Mouse (Mus musculus) cerebellum, adult 8-10 months (tissue): ENCODE data around the gene Ccdc81.

Experiments used
- DNase-seq: peaks from one replicate; pipeline ENCODE4 v3.0.0; 2022

Gene Ccdc81

DNA sequence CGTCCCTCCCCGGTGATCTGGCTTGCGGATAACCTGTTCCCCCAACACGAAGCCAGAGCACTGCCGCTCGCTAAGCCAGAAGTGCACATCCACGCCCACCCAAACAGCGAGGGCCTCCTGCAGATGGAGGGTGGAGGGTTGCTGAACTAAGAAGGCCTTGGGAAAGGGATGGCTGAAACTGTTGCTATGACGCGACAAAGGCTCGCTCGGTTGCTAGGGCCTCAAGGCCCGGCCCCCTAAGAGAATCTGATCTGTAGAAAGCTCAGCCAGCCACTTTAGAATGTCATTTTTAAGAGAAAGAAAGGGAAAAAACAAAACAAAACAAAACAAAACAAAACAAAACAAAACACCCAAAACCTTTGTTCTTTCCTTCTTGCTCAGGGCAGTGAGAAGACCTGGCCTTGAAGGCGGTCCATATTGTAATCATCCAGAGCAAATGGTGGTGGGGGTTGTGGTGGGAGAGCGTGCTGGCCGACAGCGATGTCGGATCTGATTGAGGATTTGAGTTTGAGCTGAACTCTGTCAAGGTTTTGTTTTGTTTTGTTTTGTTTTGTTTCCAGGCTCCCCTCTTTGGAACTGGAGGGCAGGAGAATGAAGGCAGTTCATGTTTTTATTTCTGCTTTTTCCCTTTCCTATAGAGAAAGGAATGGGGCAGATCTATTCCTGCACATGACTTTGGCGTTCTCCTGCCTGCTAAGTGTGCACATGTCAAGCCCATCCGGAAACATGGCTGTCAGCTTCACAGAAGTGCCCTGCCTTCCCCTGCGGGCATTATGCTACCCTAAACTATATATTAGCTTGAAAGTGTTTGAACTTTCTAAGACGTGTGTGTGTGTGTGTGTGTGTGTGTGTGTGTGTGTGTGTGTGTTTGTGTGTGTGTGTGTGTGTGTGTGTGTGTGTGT lies at the start of gene Ccdc81:
Gene Ccdc81, minus strand, starts transcription at position 188 of the 902 bp plus-strand sequence.
- DNase-seq = no peak

DNA sequence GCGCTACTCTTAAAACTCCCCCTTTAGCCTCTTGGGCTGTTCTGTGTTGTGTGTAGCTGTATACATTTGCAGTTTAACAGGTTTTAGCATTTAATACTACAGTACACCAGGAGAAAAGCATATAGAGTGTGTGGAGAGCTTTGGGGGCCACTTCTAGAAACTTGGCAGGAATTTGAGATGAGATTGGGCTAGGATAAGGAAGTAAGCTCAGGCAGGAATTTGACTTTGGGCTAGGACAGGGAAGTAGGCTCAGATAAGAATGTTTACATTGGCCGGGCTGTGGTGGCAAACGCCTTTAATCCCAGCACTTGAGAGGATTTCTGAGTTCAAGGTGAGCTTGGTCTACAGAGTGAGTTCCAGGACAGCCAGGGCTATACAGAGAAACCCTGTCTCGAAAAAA lies 46.0 kb upstream of the Ccdc81 start:
- no peak for DNase-seq

DNA sequence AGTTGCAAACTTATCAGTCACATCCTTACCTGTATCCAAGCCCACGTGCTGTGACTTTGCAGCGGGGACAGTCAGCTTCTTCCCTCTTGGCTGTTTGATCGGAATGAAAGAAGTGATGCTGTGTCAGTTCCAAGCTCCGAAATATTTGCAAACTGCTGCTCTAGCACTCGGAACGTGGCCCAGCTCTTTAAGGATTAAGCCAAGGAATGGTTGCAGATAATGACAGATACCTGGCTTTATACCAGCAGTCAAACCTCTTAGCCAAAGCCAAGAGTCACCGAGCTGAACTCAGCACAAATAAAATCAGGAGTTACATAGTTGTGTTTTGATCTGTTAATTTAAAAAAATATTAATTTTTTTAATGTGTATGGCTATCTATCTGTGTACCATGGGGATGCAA lies 44.6 kb upstream of the Ccdc81 start:
- no peak for DNase-seq

DNA sequence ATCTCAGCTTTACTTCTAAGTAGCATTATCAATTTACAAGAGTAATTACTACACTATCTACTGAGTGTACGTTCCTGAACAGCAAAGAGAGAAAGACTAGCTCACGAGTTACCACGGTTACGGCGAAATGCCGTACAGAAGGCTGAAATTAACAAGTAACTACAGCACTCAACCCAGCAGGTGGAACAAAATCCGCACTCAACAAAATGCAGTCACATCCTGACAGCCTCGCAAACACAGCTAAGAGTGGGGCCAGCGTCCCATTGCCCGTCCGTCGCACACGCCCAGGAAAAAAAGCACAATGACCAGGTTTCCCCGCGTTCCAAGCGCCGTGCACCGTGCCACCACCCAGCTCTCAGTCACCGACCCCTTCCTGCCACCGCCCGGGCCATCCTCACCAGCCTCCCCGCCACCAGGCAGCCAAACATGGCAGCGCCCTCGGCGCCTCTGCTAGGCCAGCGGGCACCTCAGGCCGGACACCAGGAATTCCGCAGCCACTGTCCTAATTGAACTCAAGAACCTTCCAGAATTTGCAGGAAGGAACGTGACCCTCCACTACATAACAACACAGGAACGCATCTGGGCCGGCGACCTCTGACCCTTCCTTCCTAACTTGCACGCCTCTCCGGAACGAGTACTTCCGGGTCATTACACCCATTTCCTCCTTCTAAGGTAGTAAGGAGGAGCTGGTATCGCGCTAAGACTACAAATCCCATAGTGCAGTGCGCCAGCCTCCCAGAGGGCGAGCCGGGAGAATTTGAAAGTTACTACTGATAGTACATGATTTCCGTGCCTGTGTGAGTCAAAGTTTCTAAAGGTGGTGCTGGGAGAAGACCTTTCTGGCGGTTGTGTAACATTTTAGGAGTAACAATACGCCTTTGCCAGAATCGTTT lies 37.4 kb upstream of the Ccdc81 start, which contains the start of gene Hikeshi:
Gene Hikeshi, minus strand, starts transcription at position 634 of the 893 bp plus-strand sequence.
- peak; percentile 88 for DNase-seq

DNA sequence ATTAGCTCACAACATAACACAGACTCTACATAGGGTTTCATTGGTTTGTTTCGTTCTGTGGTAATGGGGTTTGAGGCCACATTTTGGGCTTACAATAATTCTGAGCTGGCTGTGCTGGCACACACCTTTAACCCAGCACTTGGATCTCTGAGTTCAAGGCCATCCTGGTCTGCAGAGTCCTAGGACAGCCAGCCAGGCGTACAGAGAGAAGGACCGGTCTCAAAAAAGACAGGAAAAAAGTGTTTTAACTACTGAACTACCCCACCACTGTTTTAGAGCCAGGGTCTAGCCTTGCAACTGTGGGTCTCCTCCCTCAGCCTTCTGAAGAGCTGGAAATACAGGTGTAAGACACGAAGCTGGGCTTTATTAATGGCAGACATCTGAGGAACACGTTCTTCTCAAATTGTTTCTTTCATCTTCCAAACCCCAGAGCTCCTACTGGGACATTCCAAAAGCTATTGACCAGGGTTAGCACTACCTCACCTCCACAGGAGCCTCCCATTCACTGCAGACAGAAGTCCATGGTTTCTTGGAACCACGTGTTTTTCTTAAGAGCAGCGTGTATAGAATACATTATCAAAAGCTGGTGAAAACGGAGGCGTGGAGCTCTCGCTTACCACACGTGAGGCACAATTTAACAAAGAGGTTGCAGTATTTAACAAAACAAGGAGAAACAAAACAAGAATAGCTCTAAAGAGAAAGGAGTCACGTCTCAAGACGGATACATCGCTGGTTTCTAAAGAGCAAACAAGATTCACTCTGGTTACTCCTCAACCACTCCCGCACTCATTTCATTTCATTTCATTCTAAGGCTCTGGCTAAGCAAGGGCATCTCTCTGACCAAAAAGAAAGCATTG lies 36.3 kb upstream of the Ccdc81 start:
- no peak for DNase-seq

DNA sequence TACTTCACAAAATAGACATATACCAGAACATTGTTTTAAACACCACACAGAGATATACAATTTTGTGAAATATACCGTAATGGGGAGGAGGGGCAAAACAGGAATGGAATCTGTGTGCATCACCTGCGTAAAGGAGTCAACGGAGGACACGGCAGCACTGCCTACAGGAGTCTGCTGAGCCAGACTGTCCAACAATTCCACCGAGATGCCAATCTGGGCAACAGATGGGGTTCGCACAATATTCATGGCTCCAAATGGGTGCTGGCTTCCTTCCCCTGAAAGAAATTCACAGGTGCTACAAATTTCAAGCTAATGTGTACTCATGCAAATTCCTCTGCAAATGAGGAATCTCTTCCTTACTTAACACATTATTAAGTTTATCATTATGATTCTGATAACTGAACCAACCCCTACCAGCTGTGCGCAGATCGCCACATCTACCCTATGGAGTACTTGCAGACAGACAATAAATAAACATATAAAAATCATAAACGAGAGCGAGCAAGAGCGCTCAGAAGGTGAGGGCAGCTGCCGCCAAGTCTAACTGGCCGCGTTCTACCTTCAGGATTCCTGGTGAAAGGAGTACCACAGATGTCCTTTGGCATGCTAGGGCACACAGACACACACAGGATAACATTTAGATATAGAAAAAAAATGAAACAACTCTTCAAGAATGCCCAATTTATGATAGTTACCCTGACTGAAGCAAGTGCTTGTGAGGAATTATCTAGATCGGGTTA lies 20.2 kb upstream of the Ccdc81 start:
- DNase-seq = peak; percentile 79

DNA sequence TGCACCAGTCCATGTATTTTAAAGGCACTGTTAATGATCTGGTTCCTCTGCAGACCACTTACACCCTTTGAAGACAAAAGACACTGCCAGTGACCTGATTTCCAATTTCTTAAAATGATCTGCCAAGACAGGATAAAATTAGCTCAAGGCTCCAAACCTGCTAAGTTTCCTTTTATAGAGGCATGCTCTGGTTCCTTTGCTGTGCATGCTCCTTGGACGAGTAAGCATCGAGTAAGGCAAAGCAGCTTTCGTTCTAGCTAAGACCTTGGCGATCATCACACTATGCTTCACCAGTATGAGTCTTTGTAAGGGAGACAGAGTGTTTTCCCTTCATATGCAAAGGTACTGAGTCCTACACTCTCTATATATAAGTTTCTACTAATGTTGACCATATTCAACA lies 14.3 kb upstream of the Ccdc81 start:
- no peak for DNase-seq

DNA sequence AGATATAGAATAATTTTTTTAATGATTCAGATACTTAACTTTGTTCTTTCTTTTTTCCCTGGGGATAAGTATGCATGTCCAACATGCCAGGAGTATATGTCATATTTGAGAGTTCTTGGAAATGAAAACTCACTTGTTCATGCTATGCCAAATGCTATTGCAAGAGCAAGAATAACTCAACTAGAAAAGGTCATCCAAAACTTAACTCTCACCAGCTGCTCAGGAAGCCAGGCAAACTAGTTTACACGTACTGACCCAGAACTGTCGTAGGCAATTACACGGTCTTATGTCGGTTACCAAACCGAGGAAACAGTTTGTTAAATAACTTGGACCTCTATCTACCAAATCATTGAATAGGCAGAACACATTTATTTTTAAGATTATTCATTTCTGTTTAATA lies 13.3 kb upstream of the Ccdc81 start:
- DNase-seq = no peak

DNA sequence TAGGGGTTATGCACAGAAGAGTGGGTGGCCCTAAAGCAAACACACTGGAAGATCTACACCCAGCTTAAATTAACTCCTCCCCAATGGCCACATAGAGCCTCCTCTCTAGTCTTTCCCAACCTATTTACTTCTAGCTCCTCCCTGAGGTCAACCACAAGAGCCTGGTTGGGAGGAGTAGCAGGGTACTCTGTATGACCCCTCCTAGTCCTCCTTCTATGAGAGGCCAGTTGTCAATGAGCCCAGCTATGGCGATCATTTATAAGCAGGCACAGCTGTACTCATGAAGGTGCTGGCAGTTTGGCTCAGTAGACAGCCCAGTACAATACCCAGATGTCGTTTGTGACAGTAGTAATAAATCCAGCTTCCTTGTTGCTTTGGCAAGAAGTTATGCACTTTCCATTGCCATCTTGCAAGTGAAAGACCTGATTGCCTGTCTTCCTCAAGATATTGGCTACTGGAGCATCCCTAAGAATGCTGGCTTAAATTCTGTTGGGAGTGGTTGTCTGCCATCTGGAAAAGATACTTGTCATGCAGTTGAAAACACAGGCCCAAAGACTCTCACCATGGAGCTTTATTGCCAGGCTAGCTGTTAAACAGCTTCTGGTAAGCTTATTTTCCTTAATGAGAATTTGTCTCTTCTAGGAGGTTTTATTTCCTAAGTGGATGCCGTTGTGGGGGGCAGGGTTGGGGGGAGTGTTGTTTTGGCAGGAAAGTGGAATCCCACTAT lies 10.2 kb upstream of the Ccdc81 start:
- no peak for DNase-seq

DNA sequence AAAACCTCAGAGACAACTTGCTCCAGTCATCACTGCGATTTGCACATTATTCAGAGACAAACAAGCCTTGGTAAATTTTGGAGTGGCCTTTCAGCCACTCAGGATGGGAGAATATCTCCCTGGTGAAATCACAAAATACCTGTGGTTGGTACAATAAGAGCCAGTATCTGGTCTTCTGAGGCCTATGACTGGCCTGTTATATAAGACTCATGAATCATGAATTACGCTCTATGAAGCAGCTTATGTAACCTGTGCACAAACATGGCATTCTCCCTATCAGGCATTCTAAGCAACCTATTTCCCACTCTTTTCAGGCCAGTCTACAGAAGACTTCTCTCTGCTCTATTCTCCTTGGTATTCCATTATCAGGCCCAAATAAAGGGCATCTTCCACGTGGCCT lies 8.9 kb upstream of the Ccdc81 start:
- DNase-seq = no peak

DNA sequence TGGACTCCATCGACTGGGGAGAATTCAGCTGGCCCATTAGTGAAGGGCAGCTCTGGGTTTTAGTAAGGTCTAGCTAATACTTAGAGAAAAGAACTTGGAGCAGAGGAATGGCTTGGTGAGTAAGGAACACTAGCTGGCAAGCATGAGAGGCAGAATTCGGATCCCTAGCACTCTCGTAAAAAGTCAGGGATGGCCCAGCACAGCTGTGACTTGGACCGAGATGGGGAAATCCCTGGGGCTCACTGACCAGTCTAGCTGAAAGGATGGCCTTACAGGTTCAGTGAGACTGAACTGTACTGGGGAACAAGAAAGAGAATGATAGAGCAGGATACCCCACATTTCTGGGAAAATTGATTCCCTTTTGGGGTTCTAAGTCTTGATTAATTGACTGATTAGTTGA lies 6.3 kb upstream of the Ccdc81 start:
- no peak for DNase-seq

DNA sequence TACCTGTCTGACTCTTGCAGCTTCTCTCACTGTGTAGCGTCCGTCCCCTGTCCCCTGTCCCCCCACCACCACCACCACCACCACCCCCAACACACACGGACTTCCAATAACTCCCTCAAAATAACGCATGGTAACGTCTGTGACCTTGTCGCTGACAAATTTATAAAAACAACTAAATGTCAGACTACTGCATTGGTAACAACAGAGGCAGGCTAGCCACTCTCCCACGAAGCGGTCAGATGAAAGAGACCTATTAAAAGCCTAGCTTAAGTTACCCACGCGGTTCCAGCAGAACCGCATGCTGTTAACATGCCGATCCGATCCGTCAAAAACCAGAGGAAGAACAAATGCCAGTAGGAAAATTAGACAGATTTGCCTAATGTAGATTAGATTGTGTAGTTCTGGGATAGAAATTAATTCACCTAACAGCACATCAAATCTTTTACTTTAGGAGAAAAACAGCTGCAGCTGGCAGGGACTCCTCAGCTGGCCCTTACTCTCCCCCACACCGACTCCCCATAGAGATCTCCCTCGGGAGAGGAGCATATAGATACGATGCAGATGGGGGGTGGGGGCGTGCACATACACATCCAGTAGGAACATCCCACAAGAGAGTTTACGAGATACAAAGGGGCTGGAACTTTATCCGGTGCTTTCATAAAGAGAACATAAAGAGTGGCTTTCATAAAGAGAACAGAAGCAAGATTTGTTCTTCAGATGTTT lies 5.6 kb upstream of the Ccdc81 start:
- no peak for DNase-seq

DNA sequence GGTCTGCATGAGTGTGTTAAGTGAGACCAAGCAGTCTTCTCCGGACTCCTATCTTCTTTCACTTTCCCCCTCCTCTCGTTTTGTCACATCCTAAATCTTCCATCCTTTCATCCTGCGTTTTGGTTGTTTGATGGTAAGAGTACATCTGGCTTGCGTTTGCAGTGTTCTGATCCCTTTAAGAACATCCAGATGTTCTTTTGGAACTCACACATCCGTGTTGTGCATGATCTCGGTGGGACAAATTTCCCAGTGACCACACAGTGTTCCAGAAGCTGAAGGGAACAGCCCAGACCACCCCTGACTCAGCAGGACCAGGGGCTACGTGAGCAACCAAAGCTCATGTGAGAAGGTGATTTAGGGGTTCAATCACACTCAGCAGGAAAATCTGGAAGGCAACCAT lies 5.0 kb upstream of the Ccdc81 start:
- no peak for DNase-seq

DNA sequence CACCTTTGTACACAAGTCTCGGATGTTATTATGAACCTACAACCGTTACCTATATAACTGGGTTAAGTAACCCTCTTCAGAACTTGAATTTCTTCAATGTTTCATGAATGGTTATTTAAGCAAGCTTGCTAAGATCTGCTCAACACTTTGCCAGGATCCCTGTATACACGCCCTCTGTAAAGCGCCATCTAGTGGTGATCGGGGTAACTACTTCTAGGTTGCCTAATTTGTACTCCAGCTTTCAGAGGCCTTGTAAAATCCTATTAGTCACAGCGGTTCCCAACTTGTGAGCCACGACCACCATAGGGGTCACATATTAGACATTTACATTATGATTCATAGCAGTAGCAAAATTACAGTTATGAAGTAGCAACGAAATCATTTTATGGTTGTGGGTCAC lies 4.5 kb upstream of the Ccdc81 start:
- peak; percentile 62 for DNase-seq

DNA sequence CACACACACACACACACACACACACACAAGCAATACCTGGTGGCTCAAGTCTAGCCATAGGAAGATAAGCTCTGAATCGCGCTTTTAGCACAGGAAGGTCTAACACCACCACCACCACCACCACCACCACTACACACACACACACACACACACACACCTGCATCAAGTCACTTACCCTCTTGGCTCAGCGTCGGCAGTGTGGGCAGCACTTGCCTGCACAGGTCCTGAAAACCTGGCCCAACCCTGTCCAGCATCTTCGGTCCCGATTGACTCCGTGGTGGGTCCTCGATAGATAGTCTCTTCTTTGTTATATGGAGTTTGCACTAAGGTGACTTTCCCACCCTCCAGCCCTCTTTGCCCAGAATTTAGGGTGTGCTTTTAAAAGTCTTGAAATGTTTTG lies 422 bp downstream of the Ccdc81 start:
- DNase-seq = no peak

DNA sequence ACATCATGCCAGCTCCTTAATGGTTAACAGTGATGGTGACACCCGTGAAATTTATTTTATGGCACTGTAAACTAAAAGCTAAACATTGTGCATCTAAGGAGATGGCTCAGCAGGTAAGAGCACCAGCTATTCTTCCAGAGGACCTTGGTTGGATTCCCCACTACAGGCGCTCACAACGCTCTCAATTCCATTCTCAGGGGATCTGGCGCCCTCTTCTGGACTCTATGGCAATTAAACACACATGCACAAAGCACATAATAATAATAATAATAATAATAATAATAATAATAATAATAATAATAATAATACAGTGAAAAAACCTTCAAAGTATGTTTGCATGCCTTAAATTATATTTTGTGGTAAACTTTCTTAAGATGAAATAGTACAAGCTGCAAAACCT lies 11.6 kb downstream of the Ccdc81 start:
- no peak for DNase-seq

DNA sequence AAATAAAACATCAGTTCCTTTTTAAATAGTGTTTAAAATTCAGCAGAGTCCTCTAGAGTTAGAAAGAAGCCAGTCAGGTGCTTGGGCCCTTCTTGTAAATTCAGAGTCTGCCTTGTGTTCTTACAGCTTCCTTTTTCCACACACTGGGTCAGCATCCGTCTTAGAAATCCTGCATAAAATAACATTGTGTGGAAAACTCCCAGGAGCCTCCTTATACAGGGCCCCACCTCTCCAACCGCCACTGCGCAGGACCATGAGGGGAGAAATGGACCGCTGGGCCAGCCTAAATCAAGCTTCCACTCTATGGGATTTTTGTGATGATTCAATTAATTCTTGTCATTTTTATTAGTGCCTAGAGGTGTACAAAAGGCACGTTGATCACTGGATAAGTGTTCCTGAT lies 12.0 kb downstream of the Ccdc81 start:
- DNase-seq = no peak

DNA sequence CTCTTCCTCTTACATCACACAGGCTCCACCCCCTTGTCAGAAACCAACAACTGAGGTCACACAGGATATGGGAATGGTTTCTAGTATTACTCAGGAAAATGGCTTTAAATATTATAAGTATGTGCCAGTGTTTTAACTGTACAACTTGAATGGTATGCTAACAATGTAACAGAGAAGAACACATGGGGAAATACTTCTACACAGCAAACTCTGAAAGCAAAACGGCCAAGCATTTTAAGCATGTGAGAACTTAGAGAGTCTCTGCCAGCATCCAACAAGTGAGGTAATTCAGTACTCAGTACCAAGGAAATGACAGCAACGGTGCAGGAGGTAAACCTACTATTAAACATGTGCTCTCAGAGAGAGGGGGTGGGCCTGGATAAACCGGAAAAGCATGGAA lies 18.9 kb downstream of the Ccdc81 start:
- no peak for DNase-seq

DNA sequence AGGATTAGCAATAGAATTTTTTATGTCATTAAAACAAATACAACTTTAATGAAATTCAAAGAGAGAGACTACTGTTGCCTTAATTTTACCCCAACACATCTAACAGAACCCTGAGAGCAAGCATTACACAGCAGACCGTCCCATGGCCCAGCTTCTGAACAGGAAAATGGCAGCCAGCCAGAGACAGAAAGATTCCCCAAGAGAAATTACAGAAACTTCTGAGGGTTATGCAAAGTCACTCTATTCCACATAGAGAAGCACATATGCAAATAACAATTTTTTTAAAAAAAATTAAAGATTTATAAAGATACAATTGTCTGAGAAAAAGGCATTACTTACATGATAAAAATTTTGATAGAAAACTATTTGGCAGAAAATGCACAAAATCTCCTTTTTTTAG lies 23.7 kb downstream of the Ccdc81 start:
- DNase-seq = no peak

DNA sequence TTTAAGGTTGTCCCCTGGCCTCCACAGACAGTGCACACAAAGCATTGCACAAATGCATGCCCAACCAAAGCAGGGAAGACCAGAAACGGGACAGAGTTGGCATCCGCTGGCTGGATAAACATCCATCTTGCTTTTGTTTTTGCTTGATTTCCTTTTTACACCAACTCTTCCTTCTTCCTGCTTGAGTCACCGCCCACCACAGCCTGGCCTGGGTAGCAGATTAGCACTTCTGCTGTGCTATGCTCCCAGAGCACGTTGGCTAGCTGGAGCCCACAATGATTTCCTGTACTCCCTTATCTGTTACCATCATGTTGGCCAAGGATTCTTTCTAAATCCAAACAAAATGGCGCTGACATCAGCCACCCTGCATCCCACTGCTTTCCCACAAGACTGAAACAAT lies 36.2 kb downstream of the Ccdc81 start:
- DNase-seq = no peak

DNA sequence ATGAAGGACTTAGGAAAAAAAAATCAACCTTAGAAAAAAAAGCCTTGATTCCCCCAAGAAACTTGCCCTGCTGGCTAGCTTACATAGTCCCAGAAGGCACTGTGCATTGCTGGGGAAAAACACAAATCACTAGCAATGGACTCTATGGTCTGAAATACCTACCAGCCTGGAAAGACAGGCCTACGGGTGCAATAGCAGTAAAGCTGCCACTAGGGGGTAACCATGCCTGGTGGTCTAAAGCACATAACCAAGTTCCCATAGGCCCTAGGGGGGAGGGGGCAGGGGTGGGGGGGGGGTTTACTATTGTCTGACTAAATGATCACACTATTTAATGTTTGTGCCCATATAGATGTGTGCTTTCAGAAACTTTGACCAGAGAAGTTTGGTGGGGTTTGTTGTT lies 38.7 kb downstream of the Ccdc81 start:
- DNase-seq = no peak
